Mouse (Mus musculus): Measurements from ENCODE around the gene Nubpl. TPM values are rescaled to one million over a fixed set of nuclear protein-coding genes. Genes with fewer than 3 reads are reported as not detected.

Gene Nubpl
- polyA plus RNA-seq, 2 experiments = 4.9 to 11.6 TPM

DNA sequence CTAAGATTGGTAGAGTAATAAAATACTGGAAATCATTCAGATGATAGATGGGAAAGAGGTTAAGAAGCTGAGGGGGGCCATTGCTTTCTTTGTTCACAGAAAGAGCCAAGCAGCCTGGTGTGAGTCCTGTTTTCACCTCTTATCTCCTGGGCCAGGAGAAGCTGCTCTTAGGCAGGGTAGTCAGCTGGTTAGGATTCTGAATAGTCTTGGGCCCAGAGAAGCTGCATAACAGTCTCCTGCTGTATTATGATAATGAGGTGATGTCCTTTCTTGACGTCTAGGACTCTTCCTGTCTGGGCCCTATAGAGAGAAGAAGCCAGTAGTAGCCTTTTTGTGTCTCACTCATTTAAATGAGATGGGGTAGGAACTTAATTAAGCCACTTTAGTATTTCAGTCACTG is 178.8 kb downstream of the Nubpl start:
- DNase-seq (ENCODE audit: low spot score) = no peak
- 32% methylated on average over 1 of the region's 1 CpGs for WGBS
- no peak for TF ChIP-seq POLR2A (IDR thresholded peaks at IDR 0.05; ENCODE audit: borderline replicate concordance, extremely low read depth, insufficient read depth, insufficient read length)
- Histone ChIP-seq H3K4me2 (replicated peaks; ENCODE audit: low read depth, low read length, severe bottlenecking) (no peak overlapping the region), H3K27ac (replicated peaks; ENCODE audit: low read depth, low read length) (no peak overlapping the region), H3K9ac (ENCODE audit: low read depth, low read length, severe bottlenecking) (no peak overlapping the region), H3K4me1 (ENCODE audit: control insufficient read depth, insufficient read depth, low read length) (no peaks in the 10 kb centered on the region), H3K4me3 (replicated peaks; ENCODE audit: low read length) (no peak overlapping the region), H3K9me3 (ENCODE audit: control insufficient read depth, low read length) (no peaks in the 10 kb centered on the region), H3K36me3 (ENCODE audit: control insufficient read depth, insufficient read depth, low read length) (no peaks in the 10 kb centered on the region), H3K27me3 (ENCODE audit: control insufficient read depth, insufficient read depth, low read length) (no peaks in the 10 kb centered on the region)
- ATAC-seq (ENCODE audit: low FRiP score, low read depth) = no peak

GRCm38 (mm10) chr12:52281232-52281631 is 183.7 kb downstream of the Nubpl start:
- Histone ChIP-seq H3K9me3 (ENCODE audit: control insufficient read depth, low read length) (no peaks in the 10 kb centered on the region), H3K4me3 (replicated peaks; ENCODE audit: low read length) (no peak overlapping the region), H3K27me3 (ENCODE audit: control insufficient read depth, insufficient read depth, low read length) (no peaks in the 10 kb centered on the region), H3K4me2 (replicated peaks; ENCODE audit: low read depth, low read length, severe bottlenecking) (no peak overlapping the region), H3K36me3 (ENCODE audit: control insufficient read depth, insufficient read depth, low read length) (no peaks in the 10 kb centered on the region), H3K9ac (ENCODE audit: low read depth, low read length, severe bottlenecking) (no peak overlapping the region), H3K4me1 (ENCODE audit: control insufficient read depth, insufficient read depth, low read length) (peaks cover under 1% of the 10 kb centered on the region; the same call in 1 of the 2 replicates), H3K27ac (replicated peaks; ENCODE audit: low read depth, low read length) (no peak overlapping the region)
- ATAC-seq (ENCODE audit: low FRiP score, low read depth) = no peak
- no peak for TF ChIP-seq POLR2A (IDR thresholded peaks at IDR 0.05; ENCODE audit: borderline replicate concordance, extremely low read depth, insufficient read depth, insufficient read length)
- DNase-seq (ENCODE audit: low spot score) = no peak
- WGBS = 64% methylated on average over 1 of the region's 1 CpGs

GRCm38 (mm10) chr12:52284471-52284870 is 186.9 kb downstream of the Nubpl start:
- TF ChIP-seq POLR2A (IDR thresholded peaks at IDR 0.05; ENCODE audit: borderline replicate concordance, extremely low read depth, insufficient read depth, insufficient read length) = no peak
- H3K36me3 ChIP-seq (ENCODE audit: control insufficient read depth, insufficient read depth, low read length) = no peaks in the 10 kb centered on the region
- ATAC-seq (ENCODE audit: low FRiP score, low read depth) (no peak), DNase-seq (ENCODE audit: low spot score) (no peak)
- H3K4me1 ChIP-seq (ENCODE audit: control insufficient read depth, insufficient read depth, low read length) = peaks cover 26% of the 10 kb centered on the region
- no peak overlapping the region for H3K27ac ChIP-seq (replicated peaks; ENCODE audit: low read depth, low read length)
- H3K9ac ChIP-seq (ENCODE audit: low read depth, low read length, severe bottlenecking) = no peak overlapping the region
- H3K4me3 ChIP-seq (replicated peaks; ENCODE audit: low read length) = no peak overlapping the region
- H3K27me3 ChIP-seq (ENCODE audit: control insufficient read depth, insufficient read depth, low read length) = no peaks in the 10 kb centered on the region
- no peak overlapping the region for H3K4me2 ChIP-seq (replicated peaks; ENCODE audit: low read depth, low read length, severe bottlenecking)
- H3K9me3 ChIP-seq (ENCODE audit: control insufficient read depth, low read length) = no peaks in the 10 kb centered on the region

- TF ChIP-seq POLR2A (IDR thresholded peaks at IDR 0.05; ENCODE audit: borderline replicate concordance, extremely low read depth, insufficient read depth, insufficient read length) = no peak
- no peaks in the 10 kb centered on the region for H3K36me3 ChIP-seq (ENCODE audit: control insufficient read depth, insufficient read depth, low read length)
- ATAC-seq (ENCODE audit: low FRiP score, low read depth) (no peak), DNase-seq (ENCODE audit: low spot score) (peak; percentile 32)
- H3K27ac ChIP-seq (replicated peaks; ENCODE audit: low read depth, low read length) = no peak overlapping the region
- no peaks in the 10 kb centered on the region for H3K9me3 ChIP-seq (ENCODE audit: control insufficient read depth, low read length)
- peaks cover 27% of the 10 kb centered on the region for H3K4me1 ChIP-seq (ENCODE audit: control insufficient read depth, insufficient read depth, low read length)
- H3K9ac ChIP-seq (ENCODE audit: low read depth, low read length, severe bottlenecking) = no peak overlapping the region
- no peak overlapping the region for H3K4me3 ChIP-seq (replicated peaks; ENCODE audit: low read length)
- no peaks in the 10 kb centered on the region for H3K27me3 ChIP-seq (ENCODE audit: control insufficient read depth, insufficient read depth, low read length)
- no peak overlapping the region for H3K4me2 ChIP-seq (replicated peaks; ENCODE audit: low read depth, low read length, severe bottlenecking)
- 30% methylated on average over 3 of the region's 3 CpGs for WGBS
Measured at GRCm38 (mm10) chr12:52286802-52287201, 189.3 kb downstream of the Nubpl start.

DNA sequence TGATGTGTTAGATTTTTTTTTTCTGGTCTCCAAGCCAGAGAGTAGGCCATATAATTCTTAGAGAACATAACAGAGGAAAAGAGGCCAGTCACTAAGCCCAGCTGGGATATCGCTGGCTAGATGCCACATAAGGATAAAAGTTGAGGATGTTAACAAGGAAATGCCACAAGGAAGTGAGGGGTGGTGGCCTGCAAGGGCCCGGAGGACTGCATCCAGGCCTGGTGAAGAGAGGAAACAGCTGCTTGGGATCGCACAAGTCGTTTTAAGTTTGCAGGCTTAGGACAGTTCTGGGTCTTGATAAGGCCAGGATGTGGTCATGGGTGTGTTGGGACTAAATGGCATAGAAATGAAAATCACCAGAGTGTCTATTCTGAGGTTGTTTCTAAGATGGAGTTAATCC is 191.0 kb downstream of the Nubpl start:
- Histone ChIP-seq H3K27me3 (ENCODE audit: control insufficient read depth, insufficient read depth, low read length) (no peaks in the 10 kb centered on the region), H3K4me2 (replicated peaks; ENCODE audit: low read depth, low read length, severe bottlenecking) (no peak overlapping the region), H3K36me3 (ENCODE audit: control insufficient read depth, insufficient read depth, low read length) (no peaks in the 10 kb centered on the region), H3K4me3 (replicated peaks; ENCODE audit: low read length) (no peak overlapping the region), H3K4me1 (ENCODE audit: control insufficient read depth, insufficient read depth, low read length) (peaks cover 27% of the 10 kb centered on the region), H3K9me3 (ENCODE audit: control insufficient read depth, low read length) (no peaks in the 10 kb centered on the region), H3K9ac (ENCODE audit: low read depth, low read length, severe bottlenecking) (no peak overlapping the region), H3K27ac (replicated peaks; ENCODE audit: low read depth, low read length) (peak overlapping the region; percentile 21; the same call in 1 of the 2 replicates)
- 50% methylated on average over 4 of the region's 4 CpGs for WGBS
- TF ChIP-seq POLR2A (IDR thresholded peaks at IDR 0.05; ENCODE audit: borderline replicate concordance, extremely low read depth, insufficient read depth, insufficient read length) = no peak
- ATAC-seq (ENCODE audit: low FRiP score, low read depth) (no peak), DNase-seq (ENCODE audit: low spot score) (peak; percentile 15)
